Mouse (Mus musculus) cortical plate, adult 2 months (tissue): ENCODE results near the gene Col1a2.

Experiments
- CTCF ChIP-seq: fragments of 200-500 bp; IDR thresholded peaks from 2 replicates; pipeline ENCODE4 v1.5.1; 2011; ENCODE audit warnings: mild to moderate bottlenecking, control low read depth, low read length; ENCODE audit not compliant: insufficient read depth; ENCODE audit errors: extremely low read depth
- POLR2A ChIP-seq: fragments of 200-500 bp; IDR thresholded peaks from 2 replicates; pipeline ENCODE4 v1.6.1; 2011; ENCODE audit warnings: mild to moderate bottlenecking, low read length, control low read depth; ENCODE audit not compliant: insufficient read depth; ENCODE audit errors: extremely low read depth

DNA sequence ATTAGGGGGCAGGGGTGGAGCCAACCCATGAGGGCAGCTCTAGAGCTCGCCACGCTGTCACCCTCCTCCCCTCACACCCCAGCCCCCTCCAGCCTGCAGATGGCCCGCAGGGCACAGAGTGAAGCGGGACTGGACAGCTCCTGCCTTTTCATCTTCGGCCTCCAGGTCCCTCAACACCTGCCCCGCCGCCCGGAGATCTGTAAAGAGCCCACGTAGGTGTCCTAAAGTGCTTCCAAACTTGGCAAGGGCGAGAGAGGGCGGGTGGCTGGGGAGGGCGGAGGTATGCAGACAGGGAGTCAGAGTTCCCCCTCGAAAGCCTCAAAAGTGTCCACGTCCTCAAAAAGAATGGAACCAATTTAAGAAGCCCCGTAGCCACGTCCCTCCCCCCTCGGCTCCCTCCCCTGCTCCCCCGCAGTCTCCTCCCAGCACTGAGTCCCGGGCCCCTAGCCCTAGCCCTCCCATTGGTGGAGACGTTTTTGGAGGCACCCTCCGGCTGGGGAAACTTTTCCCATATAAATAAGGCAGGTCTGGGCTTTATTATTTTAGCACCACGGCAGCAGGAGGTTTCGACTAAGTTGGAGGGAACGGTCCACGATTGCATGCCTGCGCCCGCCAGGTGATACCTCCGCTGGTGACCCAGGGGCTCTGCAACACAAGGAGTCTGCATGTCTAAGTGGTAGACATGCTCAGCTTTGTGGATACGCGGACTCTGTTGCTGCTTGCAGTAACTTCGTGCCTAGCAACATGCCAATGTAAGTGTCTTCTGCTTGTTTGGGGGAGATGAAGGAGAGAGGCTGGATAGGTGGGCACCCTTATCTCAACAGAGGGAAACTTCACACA, 764 bp downstream of the Col1a2 start:
- TF ChIP-seq POLR2A (no peak), CTCF (no peak)
